Mouse (Mus musculus) limb, embryonic 14.5 days (tissue): Measurements from ENCODE around the gene Larp4b. TPM values are rescaled to one million over a fixed set of nuclear protein-coding genes. Genes with fewer than 3 reads are reported as not detected.

Experiments used
- ATAC-seq: fragments of 200-750 bp; cut with Nextera tagmentation; 2 replicates; pipeline ENCODE4 v1.8.0; 2017; ENCODE audit warnings: low read depth, moderate number of reproducible peaks, moderate TSS enrichment; ENCODE audit not compliant: low FRiP score
- DNase-seq: peaks from one replicate; pipeline ENCODE4 v3.0.0-alpha.2; 2015; ENCODE audit warnings: low spot score
- H3K27ac ChIP-seq: fragments of 300-500 bp; sonication (generic); replicated peaks from 2 replicates; pipeline ENCODE4 v1.5.1; 2014; ENCODE audit warnings: low read depth, mild to moderate bottlenecking, low read length, moderate library complexity, mixed read lengths
- H3K27me3 ChIP-seq: fragments of 300-500 bp; sonication (generic); 2 replicates; pipeline ENCODE4 v1.6.1; 2014; ENCODE audit warnings: low read length, mixed read lengths; ENCODE audit not compliant: control insufficient read depth, insufficient read depth
- H3K36me3 ChIP-seq: fragments of 300-500 bp; sonication (generic); 2 replicates; pipeline ENCODE4 v1.6.1; 2014; ENCODE audit warnings: mild to moderate bottlenecking, low read length, moderate library complexity, mixed read lengths; ENCODE audit not compliant: control insufficient read depth, insufficient read depth
- H3K4me1 ChIP-seq: fragments of 300-500 bp; sonication (generic); 2 replicates; pipeline ENCODE4 v1.6.1; 2014; ENCODE audit warnings: antibody characterized with exemption, low read length, mixed read lengths; ENCODE audit not compliant: control insufficient read depth, insufficient read depth
- H3K4me2 ChIP-seq: fragments of 300-500 bp; sonication (generic); replicated peaks from 2 replicates; pipeline ENCODE4 v1.6.1; 2014; ENCODE audit warnings: low read depth, mild to moderate bottlenecking, low read length, moderate library complexity; ENCODE audit not compliant: severe bottlenecking
- H3K4me3 ChIP-seq: fragments of 300-500 bp; sonication (generic); replicated peaks from 2 replicates; pipeline ENCODE4 v1.5.1; 2014; ENCODE audit warnings: low read length
- H3K9ac ChIP-seq: fragments of 300-500 bp; sonication (generic); 2 replicates; pipeline ENCODE4 v1.6.1; 2014; ENCODE audit warnings: mild to moderate bottlenecking, low read depth, low read length, moderate library complexity; ENCODE audit not compliant: severe bottlenecking
- H3K9me3 ChIP-seq: fragments of 300-500 bp; sonication (generic); 2 replicates; pipeline ENCODE4 v1.6.1; 2016; ENCODE audit warnings: low read length; ENCODE audit not compliant: control insufficient read depth
- POLR2A ChIP-seq: fragments of 200-500 bp; IDR thresholded peaks from 2 replicates; pipeline ENCODE4 v1.8.0; 2012; ENCODE audit warnings: inconsistent platforms, mild to moderate bottlenecking, moderate library complexity, borderline replicate concordance; ENCODE audit not compliant: insufficient read depth, insufficient read length; ENCODE audit errors: extremely low read depth
- WGBS: fragments of 180-500 bp; shearing (Covaris S2); extraction: QIAGEN DNeasy Blood & Tissue Kit; methylation state at CpG from one replicate; pipeline ENCODE4 v1.1.7; 2014; 5-methylcytosine and 5-hydroxymethylcytosine counted together
- polyA plus RNA-seq, 2 experiments: library from polyadenylated mRNA; depleted of rRNA in 1 of 2; stranded (reverse) in 1 of 2; unstranded in 1 of 2; fragments of >200 nt; fragmentation: Nextera tagmentation in 1 of 2; extraction: Ambion mirVana in 1 of 2; gene quantifications; 2 replicates each; pipeline versions ENCODE4 v1.2.1 to v1.2.3; 2012 to 2014

The Larp4b gene
- polyA plus RNA-seq, 2 experiments, result 23.9 to 40.0 TPM

DNA sequence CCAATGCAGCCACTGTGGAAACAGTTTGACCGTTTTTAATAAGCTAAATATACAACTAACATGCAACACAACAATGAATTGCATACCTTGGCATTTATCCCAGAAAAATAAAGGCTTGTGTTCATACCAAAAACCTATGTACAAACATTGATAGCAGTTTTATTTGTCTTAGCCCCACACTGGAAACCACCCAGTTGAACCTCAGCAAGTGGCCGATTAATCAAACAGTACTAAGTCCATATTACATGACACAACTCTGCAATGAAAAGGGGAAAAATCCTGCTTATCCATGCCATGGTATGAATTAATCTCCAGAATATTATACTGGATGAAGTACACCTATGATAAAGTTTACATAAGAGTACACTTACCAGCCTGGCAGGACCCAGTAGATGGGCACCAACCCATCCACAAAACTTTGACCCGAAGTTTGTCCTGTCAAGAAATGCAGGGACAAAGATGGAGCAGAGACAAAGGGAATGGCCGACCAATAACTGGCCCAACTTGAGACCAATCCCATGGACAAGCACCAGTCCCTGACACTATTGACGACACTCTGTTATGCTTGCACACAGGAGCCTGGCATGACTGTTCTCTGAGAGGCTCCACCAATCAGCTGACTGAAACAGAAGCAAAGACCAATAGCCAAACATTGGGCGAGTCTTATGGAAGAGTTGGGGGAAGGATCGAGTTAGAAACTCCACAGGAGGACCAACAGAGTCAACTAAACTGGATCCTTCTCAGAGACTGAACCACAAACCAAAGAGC, 17.7 kb upstream of the Larp4b start:
- TF ChIP-seq POLR2A, result no peak
- H3K27me3 ChIP-seq, result no peaks in the 10 kb centered on the region
- DNase-seq (no peak), ATAC-seq (no peak)
- no peaks in the 10 kb centered on the region for H3K36me3 ChIP-seq
- H3K4me1 ChIP-seq, result no peaks in the 10 kb centered on the region
- no peak overlapping the region for H3K4me3 ChIP-seq
- H3K27ac ChIP-seq, result no peak overlapping the region
- no peaks in the 10 kb centered on the region for H3K9me3 ChIP-seq
- no peak overlapping the region for H3K4me2 ChIP-seq
- no peak overlapping the region for H3K9ac ChIP-seq
- 75% methylated on average over 7 of the region's 7 CpGs for WGBS

DNA sequence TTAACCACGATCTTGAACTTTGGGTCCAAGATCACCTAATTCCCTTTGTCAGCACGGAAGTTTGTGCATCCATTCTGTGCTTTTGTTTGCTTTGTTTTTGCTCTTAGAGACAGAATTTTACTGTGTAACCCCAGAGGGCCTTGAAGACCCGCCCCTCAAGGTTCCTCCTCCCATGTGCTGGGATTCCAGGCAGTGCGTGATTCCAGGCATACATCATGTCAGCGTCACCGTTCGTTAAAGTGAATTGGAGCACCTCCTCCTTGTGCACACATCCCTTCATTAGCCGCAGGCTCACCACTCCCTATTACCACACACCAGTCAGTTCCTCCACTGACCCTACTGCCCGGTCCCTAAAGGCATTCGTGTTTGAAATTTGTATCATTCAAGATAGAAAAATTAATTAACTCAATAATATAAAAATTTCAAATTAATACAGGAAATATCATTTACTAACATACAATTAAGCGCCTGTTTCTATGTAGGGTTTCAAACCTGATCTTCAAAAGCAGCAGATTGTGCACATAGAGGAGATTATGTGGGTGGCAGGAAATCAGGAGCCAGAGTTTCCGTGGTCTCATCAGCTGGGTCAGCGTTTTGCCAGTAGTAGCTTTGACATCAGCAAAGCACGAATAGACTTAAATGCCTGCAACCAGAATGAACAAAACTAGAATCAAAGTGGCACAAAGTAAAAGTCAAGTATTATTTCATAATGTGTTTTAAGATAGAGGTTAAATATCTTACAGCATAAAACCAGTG, 11.4 kb upstream of the Larp4b start:
- Histone ChIP-seq H3K27ac (no peak overlapping the region), H3K27me3 (no peaks in the 10 kb centered on the region), H3K9ac (no peak overlapping the region), H3K4me3 (no peak overlapping the region), H3K9me3 (no peaks in the 10 kb centered on the region), H3K36me3 (no peaks in the 10 kb centered on the region), H3K4me1 (no peaks in the 10 kb centered on the region), H3K4me2 (no peak overlapping the region)
- no peak for ATAC-seq
- WGBS, result 69% methylated on average over 14 of the region's 14 CpGs
- no peak for DNase-seq
- no peak for TF ChIP-seq POLR2A

DNA sequence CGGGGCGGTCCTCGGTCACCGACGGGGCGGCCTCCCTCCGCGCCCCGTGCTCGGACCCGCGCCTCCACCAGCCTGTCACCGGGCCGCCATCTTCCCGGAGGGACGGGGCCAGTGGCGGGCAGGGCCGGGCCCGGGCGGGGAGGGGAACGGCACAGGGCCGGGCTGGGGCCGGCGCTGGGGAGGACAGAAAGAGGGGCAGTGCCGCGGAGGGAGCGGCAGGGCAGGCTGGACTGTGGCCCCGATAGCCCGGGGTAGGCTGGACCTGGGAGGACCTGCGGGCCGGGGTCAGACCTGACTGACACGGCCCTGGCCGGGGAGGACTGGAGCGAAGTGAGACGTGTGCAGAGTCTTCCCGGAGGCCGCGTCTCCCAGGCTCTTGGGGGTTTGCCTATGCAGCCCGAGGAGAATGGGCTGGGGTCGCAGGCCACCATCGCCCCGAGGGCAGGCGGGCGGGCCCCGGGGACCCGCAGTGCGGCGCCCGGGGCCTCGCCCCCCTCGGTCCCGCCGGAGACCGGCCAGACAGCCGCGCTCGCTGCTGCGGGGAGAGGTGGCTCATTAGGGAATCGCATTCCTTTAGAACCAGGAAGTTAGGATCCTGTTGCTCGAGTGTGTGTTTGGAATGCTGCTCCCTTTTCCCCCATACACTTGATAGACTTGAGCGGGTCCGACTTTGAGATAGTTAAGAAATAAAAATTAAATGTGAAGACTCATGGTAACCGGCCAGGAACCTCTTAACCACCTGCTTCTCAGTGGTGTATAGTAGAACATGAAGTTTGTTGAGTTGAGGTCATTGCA, 702 bp downstream of the Larp4b start:
- Histone ChIP-seq H3K4me1 (peaks cover 9% of the 10 kb centered on the region), H3K27me3 (no peaks in the 10 kb centered on the region), H3K27ac (peak overlapping the region; percentile 90), H3K9ac (peak overlapping the region; percentile 86), H3K4me3 (peak overlapping the region; percentile 97), H3K36me3 (no peaks in the 10 kb centered on the region), H3K9me3 (no peaks in the 10 kb centered on the region), H3K4me2 (peak overlapping the region; percentile 78)
- WGBS, result under 1% methylated on average over 36 of the region's 63 CpGs
- TF ChIP-seq POLR2A, result no peak
- peak; percentile 28 for ATAC-seq
- DNase-seq, result peak; percentile 38

DNA sequence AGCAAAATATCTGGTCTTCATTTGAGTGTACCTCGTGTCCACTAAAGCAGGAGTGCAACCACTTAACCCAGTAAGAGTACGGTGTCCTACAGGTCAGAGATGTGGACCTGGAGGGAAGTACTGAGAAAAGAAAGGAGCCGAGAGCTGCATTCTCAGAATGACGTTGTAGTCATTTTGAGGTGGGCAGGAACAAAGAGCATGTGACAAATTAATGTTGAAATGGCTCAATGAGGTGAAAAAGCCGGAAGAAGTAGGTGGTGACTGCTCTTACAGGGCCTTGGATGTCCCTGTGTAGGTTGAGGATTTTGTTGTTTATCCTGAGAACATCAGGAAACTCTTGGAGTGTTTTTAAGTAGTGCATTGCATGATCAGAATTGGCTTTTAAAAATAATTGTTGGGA, 5.6 kb downstream of the Larp4b start:
- Histone ChIP-seq H3K9ac (no peak overlapping the region), H3K27me3 (no peaks in the 10 kb centered on the region), H3K9me3 (no peaks in the 10 kb centered on the region), H3K4me3 (no peak overlapping the region), H3K27ac (no peak overlapping the region), H3K4me2 (no peak overlapping the region), H3K36me3 (no peaks in the 10 kb centered on the region), H3K4me1 (peaks cover 9% of the 10 kb centered on the region)
- TF ChIP-seq POLR2A, result no peak
- WGBS, result 79% methylated on average over 5 of the region's 5 CpGs
- ATAC-seq (no peak), DNase-seq (no peak)

DNA sequence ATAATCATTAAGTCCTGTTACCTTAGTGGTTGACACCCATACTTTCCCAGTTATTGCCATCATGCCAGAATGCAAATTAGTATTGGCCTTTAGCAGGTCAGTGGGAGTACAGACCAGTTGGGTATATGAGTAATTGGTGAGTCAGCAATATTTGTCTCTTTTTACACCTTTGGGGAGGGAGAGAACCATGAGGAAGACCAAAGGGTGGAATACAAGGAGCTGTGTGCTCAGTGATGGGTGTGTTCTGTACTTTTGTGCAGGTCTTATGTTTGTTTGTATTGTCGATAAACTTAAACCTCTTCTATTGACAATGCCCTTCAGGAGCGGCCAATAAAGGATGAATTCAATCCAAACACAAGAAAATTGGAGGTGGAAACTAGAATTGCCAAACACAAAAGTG, 6.8 kb downstream of the Larp4b start:
- ATAC-seq, result no peak
- WGBS, result 95% methylated on average over 2 of the region's 2 CpGs
- H3K27me3 ChIP-seq, result no peaks in the 10 kb centered on the region
- no peak overlapping the region for H3K27ac ChIP-seq
- no peak overlapping the region for H3K9ac ChIP-seq
- no peak overlapping the region for H3K4me2 ChIP-seq
- no peak overlapping the region for H3K4me3 ChIP-seq
- no peak for DNase-seq
- H3K36me3 ChIP-seq, result no peaks in the 10 kb centered on the region
- no peaks in the 10 kb centered on the region for H3K9me3 ChIP-seq
- TF ChIP-seq POLR2A, result no peak
- H3K4me1 ChIP-seq, result peaks cover 4% of the 10 kb centered on the region; the same call in 1 of the 2 replicates
